Mouse (Mus musculus) urinary bladder, postnatal 14 days (tissue): ENCODE measurements around the gene Cd83.

Source experiments
- DNase-seq: peaks from one replicate; pipeline ENCODE4 v3.0.0; 2021; ENCODE audit warnings: low spot score

Gene Cd83

GRCm38 (mm10) chr13:43784725-43785711 is at the start of gene Cd83:
Gene Cd83, plus strand, starts transcription at chr13:43784775.
- peak; percentile 51 for DNase-seq

- DNase-seq = peak; percentile 74
Observed at GRCm38 (mm10) chr13:43739598-43740275, 44.8 kb upstream of the Cd83 start.

GRCm38 (mm10) chr13:43740276-43740608 is 44.3 kb upstream of the Cd83 start:
- no peak for DNase-seq

- no peak for DNase-seq
Observed at GRCm38 (mm10) chr13:43742677-43743076, 41.9 kb upstream of the Cd83 start.

- DNase-seq = no peak
Observed at GRCm38 (mm10) chr13:43744259-43744658, 40.3 kb upstream of the Cd83 start.

- no peak for DNase-seq
Observed at GRCm38 (mm10) chr13:43750301-43750700, 34.3 kb upstream of the Cd83 start.

- no peak for DNase-seq
Observed at GRCm38 (mm10) chr13:43750966-43751365, 33.6 kb upstream of the Cd83 start.

GRCm38 (mm10) chr13:43752407-43752806 is 32.2 kb upstream of the Cd83 start:
- no peak for DNase-seq

GRCm38 (mm10) chr13:43753652-43754051 is 30.9 kb upstream of the Cd83 start:
- DNase-seq = no peak

GRCm38 (mm10) chr13:43754455-43755128 is 30.0 kb upstream of the Cd83 start:
- DNase-seq = no peak

- DNase-seq = no peak
Observed at GRCm38 (mm10) chr13:43755573-43755972, 29.0 kb upstream of the Cd83 start.

- DNase-seq = no peak
Observed at GRCm38 (mm10) chr13:43761156-43761855, 23.3 kb upstream of the Cd83 start.

- no peak for DNase-seq
Observed at GRCm38 (mm10) chr13:43762901-43763300, 21.7 kb upstream of the Cd83 start.

GRCm38 (mm10) chr13:43763301-43763994 is 21.1 kb upstream of the Cd83 start:
- no peak for DNase-seq

- DNase-seq = peak; percentile 27
Observed at GRCm38 (mm10) chr13:43763995-43764579, 20.5 kb upstream of the Cd83 start.

GRCm38 (mm10) chr13:43765293-43765814 is 19.2 kb upstream of the Cd83 start:
- DNase-seq = no peak

GRCm38 (mm10) chr13:43766786-43767680 is 17.5 kb upstream of the Cd83 start:
- DNase-seq = no peak

- DNase-seq = no peak
Observed at GRCm38 (mm10) chr13:43773020-43773419, 11.6 kb upstream of the Cd83 start.

- DNase-seq = peak; percentile 29
Observed at GRCm38 (mm10) chr13:43773965-43774566, 10.5 kb upstream of the Cd83 start.
